Mouse (Mus musculus) kidney, postnatal 0 days (tissue): ENCODE measurements around the gene Vamp4. TPM values are rescaled to one million over a fixed set of nuclear protein-coding genes. Genes with fewer than 3 reads are reported as not detected.
"Not testable (repeated sequence)": the region's sequence is repeated elsewhere in the genome, so short reads cannot be mapped to it uniquely, and the experiment has no call there.

Source experiments
- ATAC-seq: fragments of 200-750 bp; cut with Nextera tagmentation; replicated peaks from 2 replicates; pipeline ENCODE4 v1.8.0; 2017; ENCODE audit warnings: low read depth, moderate number of reproducible peaks, moderate TSS enrichment, moderate library complexity; ENCODE audit not compliant: low FRiP score
- DNase-seq: peaks from one replicate; pipeline ENCODE4 v3.0.0-alpha.2; 2016; ENCODE audit warnings: low spot score
- H3K27ac ChIP-seq: fragments of 300-500 bp; sonication (generic); 2 replicates; pipeline ENCODE4 v1.5.1; 2014; ENCODE audit warnings: mild to moderate bottlenecking
- H3K27me3 ChIP-seq: fragments of 300-500 bp; sonication (generic); 2 replicates; pipeline ENCODE4 v1.6.1; 2014; ENCODE audit warnings: low read length, mixed read lengths; ENCODE audit not compliant: insufficient read depth
- H3K36me3 ChIP-seq: fragments of 300-500 bp; sonication (generic); 2 replicates; pipeline ENCODE4 v1.6.1; 2014; ENCODE audit warnings: low read length, mixed read lengths; ENCODE audit not compliant: insufficient read depth
- H3K4me1 ChIP-seq: fragments of 300-500 bp; sonication (generic); replicated peaks from 2 replicates; pipeline ENCODE4 v1.6.1; 2014; ENCODE audit warnings: antibody characterized with exemption, low read length, mixed read lengths; ENCODE audit not compliant: insufficient read depth
- H3K4me2 ChIP-seq: fragments of 300-500 bp; sonication (generic); 2 replicates; pipeline ENCODE4 v1.6.1; 2014; ENCODE audit warnings: mild to moderate bottlenecking, low read length, moderate library complexity, mixed read lengths
- H3K4me3 ChIP-seq: fragments of 300-500 bp; sonication (generic); replicated peaks from 2 replicates; pipeline ENCODE4 v1.5.1; 2014; ENCODE audit warnings: low read depth, low read length
- H3K9ac ChIP-seq: fragments of 300-500 bp; sonication (generic); 2 replicates; pipeline ENCODE4 v1.6.1; 2014; ENCODE audit warnings: low read depth, low read length
- H3K9me3 ChIP-seq: fragments of 300-500 bp; sonication (generic); replicated peaks from 2 replicates; pipeline ENCODE4 v1.6.1; 2016; ENCODE audit warnings: low read length, inconsistent platforms, mixed read lengths
- CTCF ChIP-seq: IDR thresholded peaks from 2 replicates; pipeline ENCODE4 v1.5.1; 2016; ENCODE audit warnings: antibody characterized with exemption, low read depth, mild to moderate bottlenecking, moderate library complexity
- WGBS: fragments of 180-500 bp; shearing (Covaris S2); extraction: QIAGEN DNeasy Blood & Tissue Kit; methylation state at CpG from one replicate; pipeline ENCODE4 v1.1.7; 2014; 5-methylcytosine and 5-hydroxymethylcytosine counted together
- polyA plus RNA-seq: library from polyadenylated mRNA; unstranded; fragments of >200 nt; fragmentation: Nextera tagmentation; extraction: Ambion mirVana; gene quantifications from 2 replicates; pipeline ENCODE4 v1.2.1, GENCODE M21; 2015

Gene Vamp4
- polyA plus RNA-seq, 1 experiment from 2014 or later = 53.6 TPM

DNA sequence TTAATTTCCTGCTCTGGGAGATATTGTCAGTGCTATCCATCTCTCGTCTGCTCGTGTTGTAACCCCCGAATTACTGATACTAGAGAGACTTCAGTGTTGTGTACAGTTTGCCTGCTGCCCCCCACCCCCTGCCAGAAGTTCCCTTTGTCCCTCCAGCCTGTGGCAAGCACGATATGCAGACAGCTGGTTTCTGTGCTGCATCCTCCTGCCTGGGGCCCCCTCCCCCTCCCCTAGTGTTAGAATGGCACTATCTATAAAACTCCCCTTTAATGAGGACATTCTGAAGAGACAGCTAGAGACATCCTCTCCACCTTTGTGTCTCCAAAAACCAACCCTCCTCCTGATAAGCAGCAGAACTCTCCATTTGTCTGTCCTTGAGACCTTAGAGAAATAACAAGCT, 53.6 kb downstream of the Vamp4 start:
- H3K4me1 ChIP-seq = no peaks in the 10 kb centered on the region
- no peak overlapping the region for H3K9ac ChIP-seq
- TF ChIP-seq CTCF = no peak
- WGBS = 28% methylated on average over 4 of the region's 4 CpGs
- DNase-seq = no peak
- H3K27me3 ChIP-seq = no peaks in the 10 kb centered on the region
- H3K9me3 ChIP-seq = no peaks in the 10 kb centered on the region
- H3K4me2 ChIP-seq = no peak overlapping the region
- H3K27ac ChIP-seq = no peak overlapping the region
- H3K36me3 ChIP-seq = no peaks in the 10 kb centered on the region
- ATAC-seq = no peak
- no peak overlapping the region for H3K4me3 ChIP-seq

DNA sequence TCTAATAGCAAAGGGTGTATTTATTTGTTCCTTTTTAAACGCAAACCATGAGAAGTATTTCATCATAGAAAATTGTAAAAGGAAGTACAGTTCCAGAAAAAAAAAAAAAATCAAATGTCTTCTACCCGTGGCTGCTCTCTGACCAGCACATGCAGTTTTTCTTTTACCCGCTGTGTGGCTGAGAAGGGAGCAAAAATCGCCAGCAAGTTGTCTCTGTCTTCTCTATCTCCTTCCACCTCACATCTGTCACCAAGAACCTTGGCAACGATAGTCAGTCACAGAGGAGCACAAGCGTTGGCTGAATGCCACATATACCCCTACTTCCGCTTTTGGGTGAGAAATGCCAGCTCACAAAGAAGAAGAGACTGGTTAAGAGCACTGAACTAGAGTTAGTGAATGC, 54.9 kb downstream of the Vamp4 start:
- no peak for TF ChIP-seq CTCF
- Histone ChIP-seq H3K9ac (no peak overlapping the region), H3K4me1 (no peaks in the 10 kb centered on the region), H3K4me3 (no peak overlapping the region), H3K27me3 (no peaks in the 10 kb centered on the region), H3K9me3 (no peaks in the 10 kb centered on the region), H3K4me2 (no peak overlapping the region), H3K27ac (no peak overlapping the region), H3K36me3 (no peaks in the 10 kb centered on the region)
- ATAC-seq = no peak
- 54% methylated on average over 7 of the region's 7 CpGs for WGBS
- no peak for DNase-seq

DNA sequence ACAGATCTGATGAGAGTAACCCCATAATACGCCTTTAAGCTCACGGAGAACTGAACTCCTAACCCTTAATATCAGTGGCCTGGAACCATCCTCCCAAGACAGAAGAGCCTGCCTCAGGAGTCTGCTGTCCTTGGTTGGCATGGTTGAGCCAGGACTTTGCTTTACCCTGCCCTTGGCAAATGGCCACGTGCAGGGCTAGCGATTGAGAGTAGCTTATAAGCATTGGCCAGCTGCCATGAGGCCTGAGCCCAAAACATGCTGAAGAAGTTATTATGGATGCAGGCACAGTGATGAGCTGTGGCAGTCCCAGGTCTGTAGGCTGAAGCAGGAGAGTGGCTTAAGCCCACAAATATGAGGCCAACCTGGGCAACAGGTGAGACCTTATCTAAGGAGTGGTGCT, 57.5 kb downstream of the Vamp4 start:
- H3K9me3 ChIP-seq, DNase-seq, H3K4me3 ChIP-seq, H3K27me3 ChIP-seq, H3K36me3 ChIP-seq, H3K4me2 ChIP-seq, ATAC-seq, H3K4me1 ChIP-seq, H3K9ac ChIP-seq, H3K27ac ChIP-seq: not testable (repeated sequence)
- WGBS = 81% methylated on average over 4 of the region's 4 CpGs

DNA sequence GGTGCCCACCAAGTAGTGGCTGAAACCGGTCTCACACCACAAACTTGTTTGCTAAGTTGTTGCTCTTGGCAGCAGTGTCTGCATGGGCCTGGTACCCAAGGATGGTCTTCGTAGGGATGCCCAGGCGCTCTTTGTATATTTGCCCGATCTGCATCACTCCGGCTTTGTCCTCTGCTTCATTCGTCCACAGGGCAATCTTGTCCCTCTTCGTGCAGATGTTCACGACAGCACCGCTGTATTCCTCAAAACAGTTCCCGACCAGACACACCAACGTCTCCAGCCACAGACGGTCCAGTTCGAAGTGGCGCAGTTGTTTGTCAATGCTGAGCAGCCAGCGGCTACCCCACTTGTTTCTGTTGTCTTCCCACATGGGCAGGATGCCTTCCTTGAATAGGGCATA, 58.0 kb downstream of the Vamp4 start:
- not testable (repeated sequence) for H3K36me3 ChIP-seq, ATAC-seq, H3K27me3 ChIP-seq, DNase-seq, H3K4me1 ChIP-seq, H3K4me3 ChIP-seq, H3K4me2 ChIP-seq, H3K9ac ChIP-seq, H3K27ac ChIP-seq, H3K9me3 ChIP-seq
- WGBS = 96% methylated on average over 15 of the region's 15 CpGs

DNA sequence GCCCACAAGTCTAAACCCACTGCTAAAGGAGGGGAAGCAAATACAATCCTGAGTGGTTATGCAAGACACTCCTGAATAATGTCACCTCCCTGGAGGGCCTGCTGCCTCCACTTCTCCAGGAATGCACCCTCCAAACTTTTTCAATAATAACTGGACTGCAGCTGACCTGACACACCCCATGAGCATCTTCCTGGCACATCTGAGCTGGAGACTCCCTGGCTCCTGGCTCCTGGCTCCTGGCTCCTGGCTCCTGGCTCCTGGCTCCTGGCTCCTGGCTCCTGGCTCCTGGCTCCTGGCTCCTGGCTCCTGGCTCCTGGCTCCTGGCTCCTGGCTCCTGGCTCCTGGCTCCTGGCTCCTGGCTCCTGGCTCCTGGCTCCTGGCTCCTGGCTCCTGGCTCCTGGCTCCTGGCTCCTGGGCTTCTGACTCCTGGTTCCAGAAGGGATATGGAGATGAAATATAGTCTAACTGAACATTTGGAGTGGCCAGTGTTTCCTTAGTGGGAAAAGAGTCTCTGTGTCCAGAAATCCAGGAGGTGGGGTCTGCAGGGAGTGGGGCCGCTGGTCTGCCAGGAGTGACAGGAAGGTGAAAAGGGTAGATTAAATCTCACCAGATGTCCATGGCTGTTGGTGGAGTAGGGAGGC, 65.1 kb downstream of the Vamp4 start:
- H3K27me3 ChIP-seq, DNase-seq, H3K27ac ChIP-seq, H3K36me3 ChIP-seq, ATAC-seq, H3K9me3 ChIP-seq, H3K9ac ChIP-seq, H3K4me1 ChIP-seq, H3K4me2 ChIP-seq, H3K4me3 ChIP-seq: not testable (repeated sequence)
- WGBS = 27% methylated on average over 1 of the region's 1 CpGs

DNA sequence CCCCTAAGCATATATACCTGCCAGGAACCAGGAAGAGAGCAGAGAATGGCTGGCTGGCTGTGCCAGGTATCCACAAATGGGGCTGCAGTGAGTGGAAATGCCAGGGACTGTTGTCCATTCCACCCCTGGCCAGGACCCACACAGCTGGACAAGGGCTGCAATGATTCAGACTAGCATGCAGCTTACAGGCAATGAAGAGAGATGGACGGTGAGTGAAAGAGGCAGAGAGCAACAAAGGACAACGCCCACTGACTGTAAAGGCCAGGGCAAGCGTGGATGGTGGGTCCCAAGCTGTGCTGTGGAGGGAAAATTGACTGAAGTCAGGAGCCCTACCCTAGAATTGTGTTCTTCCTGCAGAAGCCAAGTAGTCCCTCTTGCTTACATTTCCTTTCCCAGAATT, 66.2 kb downstream of the Vamp4 start:
- no peaks in the 10 kb centered on the region for H3K36me3 ChIP-seq
- WGBS = 61% methylated on average over 3 of the region's 3 CpGs
- no peak for DNase-seq
- H3K4me3 ChIP-seq = no peak overlapping the region
- no peak overlapping the region for H3K9ac ChIP-seq
- no peak overlapping the region for H3K27ac ChIP-seq
- H3K27me3 ChIP-seq = no peaks in the 10 kb centered on the region
- no peaks in the 10 kb centered on the region for H3K9me3 ChIP-seq
- TF ChIP-seq CTCF = no peak
- no peak for ATAC-seq
- H3K4me2 ChIP-seq = no peak overlapping the region
- H3K4me1 ChIP-seq = no peaks in the 10 kb centered on the region

DNA sequence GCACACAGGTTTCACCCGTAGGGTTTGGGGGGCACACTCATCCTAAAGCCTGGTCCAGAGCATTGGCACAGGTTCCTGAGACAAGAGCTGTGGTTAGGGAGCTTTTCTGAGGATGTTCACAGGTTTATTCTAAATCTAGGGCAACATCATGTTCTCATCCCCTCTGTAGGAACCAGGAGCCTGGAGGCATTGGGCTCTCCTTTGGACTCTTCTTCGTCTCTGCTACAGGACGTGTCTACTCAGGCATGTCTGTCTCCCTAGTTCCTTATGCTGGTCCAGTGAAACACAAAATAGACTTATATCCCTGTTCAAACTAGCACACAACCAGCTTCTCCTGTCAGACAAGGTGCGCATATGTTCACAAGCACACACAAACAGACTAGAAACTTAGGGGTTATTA, 68.2 kb downstream of the Vamp4 start:
- ATAC-seq = no peak
- H3K27ac ChIP-seq = no peak overlapping the region
- no peak overlapping the region for H3K9ac ChIP-seq
- H3K27me3 ChIP-seq = no peaks in the 10 kb centered on the region
- H3K4me1 ChIP-seq = no peaks in the 10 kb centered on the region
- H3K4me3 ChIP-seq = no peak overlapping the region
- no peaks in the 10 kb centered on the region for H3K9me3 ChIP-seq
- H3K36me3 ChIP-seq = no peaks in the 10 kb centered on the region
- WGBS = 85% methylated on average over 4 of the region's 4 CpGs
- H3K4me2 ChIP-seq = no peak overlapping the region
- TF ChIP-seq CTCF = no peak
- DNase-seq = no peak
